Mouse (Mus musculus) hindbrain, embryonic 11.5 days (tissue): ENCODE results near the gene Neurog1. TPM values are rescaled to one million over a fixed set of nuclear protein-coding genes. Genes with fewer than 3 reads are reported as not detected.

Experiments
- ATAC-seq: fragments of 200-750 bp; cut with Nextera tagmentation; 2 replicates; pipeline ENCODE4 v1.8.0; 2017; ENCODE audit warnings: mild to moderate bottlenecking, moderate TSS enrichment, moderate library complexity; ENCODE audit not compliant: low FRiP score
- DNase-seq: peaks from one replicate; pipeline ENCODE4 v3.0.0-alpha.2; 2015; ENCODE audit warnings: low spot score
- H3K27ac ChIP-seq: fragments of 300-500 bp; sonication (generic); 2 replicates; pipeline ENCODE4 v1.5.1; 2014; ENCODE audit warnings: mild to moderate bottlenecking, low read depth, low read length
- H3K27me3 ChIP-seq: fragments of 300-500 bp; sonication (generic); 2 replicates; pipeline ENCODE4 v1.6.1; 2014; ENCODE audit warnings: mild to moderate bottlenecking, low read length, moderate library complexity, mixed read lengths; ENCODE audit not compliant: control insufficient read depth, insufficient read depth
- H3K36me3 ChIP-seq: fragments of 300-500 bp; sonication (generic); 2 replicates; pipeline ENCODE4 v1.6.1; 2014; ENCODE audit warnings: mild to moderate bottlenecking, low read length, moderate library complexity, mixed read lengths; ENCODE audit not compliant: control insufficient read depth, insufficient read depth
- H3K4me1 ChIP-seq: fragments of 300-500 bp; sonication (generic); replicated peaks from 2 replicates; pipeline ENCODE4 v1.6.1; 2014; ENCODE audit warnings: low read length, mixed read lengths; ENCODE audit not compliant: control insufficient read depth, insufficient read depth
- H3K4me2 ChIP-seq: fragments of 300-500 bp; sonication (generic); replicated peaks from 2 replicates; pipeline ENCODE4 v1.6.1; 2014; ENCODE audit warnings: mild to moderate bottlenecking, low read depth, low read length
- H3K4me3 ChIP-seq: fragments of 300-500 bp; sonication (generic); 2 replicates; pipeline ENCODE4 v1.5.1; 2014; ENCODE audit warnings: low read depth, low read length
- H3K9ac ChIP-seq: fragments of 300-500 bp; sonication (generic); 2 replicates; pipeline ENCODE4 v1.6.1; 2014; ENCODE audit warnings: low read depth, low read length
- H3K9me3 ChIP-seq: fragments of 300-500 bp; sonication (generic); 2 replicates; pipeline ENCODE4 v1.6.1; 2016; ENCODE audit warnings: low read length; ENCODE audit not compliant: control insufficient read depth
- WGBS: fragments of 180-500 bp; shearing (Covaris S2); extraction: QIAGEN DNeasy Blood & Tissue Kit; methylation state at CpG from one replicate; pipeline ENCODE4 v1.1.7; 2014; 5-methylcytosine and 5-hydroxymethylcytosine counted together
- polyA plus RNA-seq: library from polyadenylated mRNA; unstranded; fragments of >200 nt; fragmentation: Nextera tagmentation; extraction: Ambion mirVana; gene quantifications from 2 replicates; pipeline ENCODE4 v1.2.1, GENCODE M21; 2014

The Neurog1 gene
- polyA plus RNA-seq, 1 experiment from 2014 or later = 37.4 TPM

GRCm38 (mm10) chr13:56288601-56289000, 36.6 kb upstream of the Neurog1 start:
- no peak for ATAC-seq
- Histone ChIP-seq H3K4me2 (no peak overlapping the region), H3K27ac (no peak overlapping the region), H3K27me3 (peaks cover 9% of the 10 kb centered on the region), H3K4me3 (no peak overlapping the region), H3K9ac (no peak overlapping the region), H3K36me3 (no peaks in the 10 kb centered on the region), H3K4me1 (0 out of 2 replicates have a peak, but pooled peaks cover 4% of the 10 kb centered on the region), H3K9me3 (0 out of 2 replicates have a peak, but pooled peaks cover 3% of the 10 kb centered on the region)
- DNase-seq = no peak
- 49% methylated on average over 4 of the region's 4 CpGs for WGBS

DNA sequence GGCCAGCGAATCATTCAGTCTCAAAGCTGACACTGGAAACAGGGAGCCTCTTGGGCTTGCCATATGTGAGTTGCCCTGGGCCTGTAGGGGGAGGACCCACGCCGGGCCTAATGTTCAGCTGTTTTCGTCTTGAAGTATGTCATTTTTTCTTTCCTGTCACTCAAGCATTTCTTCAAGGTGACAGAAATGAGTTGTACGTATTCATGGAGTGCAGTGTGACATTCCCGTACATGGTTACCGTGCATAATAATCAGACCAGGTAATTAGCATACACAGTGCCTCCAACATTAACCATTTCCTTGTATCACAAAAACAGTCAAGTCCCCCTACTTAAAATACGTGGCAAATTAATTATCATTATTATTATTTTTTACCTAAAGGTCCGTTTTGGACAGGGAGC, 35.1 kb upstream of the Neurog1 start:
- Histone ChIP-seq H3K4me2 (no peak overlapping the region), H3K4me1 (0 out of 2 replicates have a peak, but pooled peaks cover 4% of the 10 kb centered on the region), H3K27ac (no peak overlapping the region), H3K27me3 (no peaks in the 10 kb centered on the region; the same call in none of the 2 replicates), H3K36me3 (no peaks in the 10 kb centered on the region), H3K4me3 (no peak overlapping the region), H3K9ac (no peak overlapping the region), H3K9me3 (0 out of 2 replicates have a peak, but pooled peaks cover 3% of the 10 kb centered on the region)
- no peak for ATAC-seq
- 70% methylated on average over 9 of the region's 9 CpGs for WGBS
- DNase-seq = no peak

DNA sequence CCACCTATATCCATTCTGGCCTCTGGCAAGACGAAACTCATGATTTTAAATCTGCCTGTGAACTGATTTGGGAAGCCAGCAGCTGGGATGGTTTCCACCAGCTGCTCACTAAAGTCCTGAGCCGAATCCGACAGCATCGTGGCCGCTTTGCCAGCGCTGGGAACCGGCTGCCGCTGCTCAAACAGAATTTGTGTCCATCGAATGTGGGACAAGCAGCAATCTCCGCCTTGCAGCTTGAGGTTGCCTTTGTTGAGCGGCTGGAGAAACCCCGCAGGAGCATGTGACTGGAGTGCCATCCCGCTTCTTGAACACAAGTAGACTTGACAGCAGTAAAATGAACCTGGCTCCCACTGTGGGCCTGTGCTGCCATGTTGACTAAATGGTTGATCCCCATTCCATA, 31.4 kb upstream of the Neurog1 start:
- ATAC-seq = no peak
- no peaks in the 10 kb centered on the region; the same call in 1 of the 2 replicates for H3K27me3 ChIP-seq
- WGBS = 89% methylated on average over 13 of the region's 13 CpGs
- no peaks in the 10 kb centered on the region for H3K36me3 ChIP-seq
- no peak overlapping the region for H3K4me2 ChIP-seq
- H3K9ac ChIP-seq = no peak overlapping the region
- no peaks in the 10 kb centered on the region for H3K4me1 ChIP-seq
- no peaks in the 10 kb centered on the region for H3K9me3 ChIP-seq
- H3K27ac ChIP-seq = no peak overlapping the region
- DNase-seq = no peak
- no peak overlapping the region for H3K4me3 ChIP-seq

DNA sequence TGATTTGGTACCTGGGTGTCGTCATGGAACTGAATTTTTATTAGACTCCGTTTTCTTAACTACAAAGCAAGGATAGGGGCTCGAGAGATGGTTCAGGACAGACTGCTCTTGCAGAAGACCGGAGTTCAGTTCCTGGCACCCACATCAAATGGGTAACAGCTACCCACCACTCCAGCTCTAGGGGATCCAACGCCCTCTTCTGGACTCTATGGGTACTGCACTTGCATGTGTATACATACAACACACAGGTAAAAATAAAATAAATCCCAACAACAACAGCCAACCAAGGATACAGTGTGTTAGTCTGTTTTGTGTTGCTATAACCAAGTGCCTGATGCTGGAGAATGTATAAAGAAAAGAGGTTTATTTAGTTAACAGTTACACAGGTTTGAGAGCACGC, 28.4 kb upstream of the Neurog1 start:
- no peak overlapping the region for H3K9ac ChIP-seq
- no peak overlapping the region for H3K4me3 ChIP-seq
- 79% methylated on average over 6 of the region's 6 CpGs for WGBS
- ATAC-seq (no peak), DNase-seq (no peak)
- no peak overlapping the region for H3K27ac ChIP-seq
- H3K4me2 ChIP-seq = no peak overlapping the region
- H3K9me3 ChIP-seq = no peaks in the 10 kb centered on the region
- H3K36me3 ChIP-seq = no peaks in the 10 kb centered on the region
- H3K4me1 ChIP-seq = no peaks in the 10 kb centered on the region
- 0 out of 2 replicates have a peak, but pooled peaks cover 2% of the 10 kb centered on the region for H3K27me3 ChIP-seq

DNA sequence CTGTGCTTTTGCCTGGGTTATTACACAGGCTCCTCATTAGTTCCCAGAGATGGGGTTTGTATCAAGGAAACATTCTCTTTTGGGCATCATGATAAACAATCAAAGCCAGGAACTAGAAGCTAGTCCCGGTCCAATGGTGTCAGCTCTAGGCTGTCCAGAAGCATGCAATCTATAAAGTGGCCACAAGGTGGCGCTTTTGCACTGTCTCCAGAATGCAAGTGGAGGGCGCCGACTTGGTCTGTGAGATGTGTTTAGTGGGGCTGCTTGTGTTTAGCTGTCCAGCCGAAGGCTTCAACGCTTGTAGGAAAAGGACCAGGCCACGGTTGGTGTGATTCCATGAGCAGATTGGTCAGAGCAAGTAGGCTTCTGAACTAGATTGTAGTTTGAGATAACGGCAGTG, 27.5 kb upstream of the Neurog1 start:
- Histone ChIP-seq H3K9me3 (no peaks in the 10 kb centered on the region), H3K9ac (no peak overlapping the region), H3K4me3 (no peak overlapping the region), H3K27me3 (0 out of 2 replicates have a peak, but pooled peaks cover 2% of the 10 kb centered on the region), H3K27ac (no peak overlapping the region), H3K4me1 (no peaks in the 10 kb centered on the region), H3K4me2 (no peak overlapping the region), H3K36me3 (no peaks in the 10 kb centered on the region)
- ATAC-seq (peak; percentile 40; the same call in 1 of the 2 replicates), DNase-seq (peak; percentile 92)
- WGBS = 20% methylated on average over 8 of the region's 8 CpGs

GRCm38 (mm10) chr13:56275171-56275570, 23.2 kb upstream of the Neurog1 start:
- no peak overlapping the region for H3K4me2 ChIP-seq
- DNase-seq (no peak), ATAC-seq (no peak)
- 61% methylated on average over 2 of the region's 2 CpGs for WGBS
- no peaks in the 10 kb centered on the region for H3K4me1 ChIP-seq
- H3K9ac ChIP-seq = no peak overlapping the region
- no peaks in the 10 kb centered on the region for H3K9me3 ChIP-seq
- no peaks in the 10 kb centered on the region for H3K36me3 ChIP-seq
- no peak overlapping the region for H3K27ac ChIP-seq
- H3K4me3 ChIP-seq = no peak overlapping the region
- H3K27me3 ChIP-seq = 0 out of 2 replicates have a peak, but pooled peaks cover 2% of the 10 kb centered on the region

DNA sequence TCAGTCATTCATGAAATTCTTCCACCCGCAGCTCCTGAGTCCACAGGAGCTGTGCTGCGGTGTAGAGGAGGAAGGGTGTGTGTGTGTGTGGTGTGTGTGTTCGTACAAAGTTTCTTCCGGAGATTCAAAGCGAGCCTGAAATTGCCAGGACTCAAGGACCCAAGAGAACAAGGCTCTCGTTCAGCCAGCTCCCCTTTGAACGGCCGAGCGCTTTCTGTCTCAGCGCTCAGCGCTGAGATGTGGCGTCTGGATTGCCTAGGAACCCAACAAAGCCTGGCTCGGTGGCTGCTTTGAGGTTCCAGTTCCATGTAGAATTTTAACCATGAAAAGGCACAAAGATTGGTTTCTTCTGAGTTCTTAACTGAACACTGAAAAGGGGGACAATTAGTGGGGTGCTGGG, 18.2 kb upstream of the Neurog1 start:
- no peak overlapping the region for H3K4me2 ChIP-seq
- H3K27me3 ChIP-seq = peaks cover 12% of the 10 kb centered on the region
- H3K9me3 ChIP-seq = no peaks in the 10 kb centered on the region
- DNase-seq (no peak), ATAC-seq (no peak)
- no peak overlapping the region for H3K4me3 ChIP-seq
- H3K27ac ChIP-seq = no peak overlapping the region
- WGBS = 72% methylated on average over 13 of the region's 13 CpGs
- 0 out of 2 replicates have a peak, but pooled peaks cover 4% of the 10 kb centered on the region for H3K4me1 ChIP-seq
- H3K36me3 ChIP-seq = no peaks in the 10 kb centered on the region
- no peak overlapping the region for H3K9ac ChIP-seq

GRCm38 (mm10) chr13:56267396-56267795, 15.4 kb upstream of the Neurog1 start:
- no peaks in the 10 kb centered on the region for H3K9me3 ChIP-seq
- DNase-seq = peak; percentile 42
- H3K9ac ChIP-seq = no peak overlapping the region
- peaks cover 33% of the 10 kb centered on the region for H3K27me3 ChIP-seq
- H3K4me3 ChIP-seq = no peak overlapping the region
- no peak for ATAC-seq
- WGBS = 78% methylated on average over 4 of the region's 4 CpGs
- 0 out of 2 replicates have a peak, but pooled peaks cover 4% of the 10 kb centered on the region for H3K4me1 ChIP-seq
- H3K4me2 ChIP-seq = no peak overlapping the region
- H3K27ac ChIP-seq = no peak overlapping the region
- H3K36me3 ChIP-seq = no peaks in the 10 kb centered on the region

GRCm38 (mm10) chr13:56266435-56266834, 14.5 kb upstream of the Neurog1 start:
- no peaks in the 10 kb centered on the region for H3K36me3 ChIP-seq
- 0 out of 2 replicates have a peak, but pooled peaks cover 4% of the 10 kb centered on the region for H3K4me1 ChIP-seq
- ATAC-seq (no peak), DNase-seq (peak; percentile 76)
- no peak overlapping the region for H3K4me3 ChIP-seq
- H3K4me2 ChIP-seq = no peak overlapping the region
- WGBS = 39% methylated on average over 8 of the region's 8 CpGs
- no peak overlapping the region for H3K27ac ChIP-seq
- no peak overlapping the region for H3K9ac ChIP-seq
- H3K9me3 ChIP-seq = no peaks in the 10 kb centered on the region
- peaks cover 42% of the 10 kb centered on the region for H3K27me3 ChIP-seq
